Mouse (Mus musculus): ENCODE data around the gene Fhit.
A peak's percentile ranks its signal among the peaks of the same experiment; 100 is the strongest.
"Not testable (repeated sequence)": the region's sequence is repeated elsewhere in the genome, so short reads cannot be mapped to it uniquely, and the experiment has no call there.

Gene Fhit

GRCm38 (mm10) chr14:11161751-11162231 is at the start of gene Fhit:
Gene Fhit (minus strand): TSS chr14:11162035.
- peak; percentile 95 to 97 for DNase-seq

GRCm38 (mm10) chr14:11206786-11207185 is 45.0 kb upstream of the Fhit start:
- no peak for DNase-seq

DNA sequence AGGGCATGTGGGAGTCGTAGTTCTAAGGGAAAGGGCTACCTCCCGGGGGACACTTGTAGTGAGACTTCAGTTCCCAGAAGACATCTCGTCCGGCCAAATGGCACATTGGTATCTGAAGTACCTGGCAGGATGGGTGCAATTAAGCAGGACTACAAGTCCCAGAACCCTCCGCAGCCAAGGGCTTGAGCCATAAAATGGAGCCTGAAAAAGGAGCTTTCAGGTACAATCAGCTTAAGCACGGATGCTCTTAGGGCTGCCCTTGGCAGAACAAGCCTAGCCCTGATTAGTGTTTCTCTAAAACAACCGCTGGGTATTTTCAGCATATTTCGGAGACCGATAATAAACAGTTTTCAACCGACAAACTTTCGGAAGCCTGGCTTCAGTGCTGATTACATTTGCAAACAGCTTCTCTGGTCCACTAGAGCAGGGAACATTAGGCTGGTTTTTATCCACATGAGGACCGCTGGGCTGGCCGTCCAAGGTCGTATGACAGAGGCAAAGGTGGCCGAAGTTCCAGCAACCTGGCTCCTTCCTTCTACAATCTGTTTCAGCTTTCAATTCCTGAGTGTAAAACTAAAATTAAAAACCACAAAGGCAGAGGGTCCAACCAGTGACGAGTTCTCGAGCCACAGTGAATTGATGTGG is 907 bp downstream of the Fhit start:
- DNase-seq, result peak; percentile 91 to 95

- DNase-seq, result peak in 1 of 2 experiments; percentile 44
Observed at GRCm38 (mm10) chr14:11159641-11160040, 2.2 kb downstream of the Fhit start.

GRCm38 (mm10) chr14:11159021-11159420 is 2.8 kb downstream of the Fhit start:
- DNase-seq, result peak; percentile 92 to 94

- peak in 1 of 2 experiments; percentile 61 for DNase-seq
Observed at GRCm38 (mm10) chr14:11157741-11158140, 4.1 kb downstream of the Fhit start.

DNA sequence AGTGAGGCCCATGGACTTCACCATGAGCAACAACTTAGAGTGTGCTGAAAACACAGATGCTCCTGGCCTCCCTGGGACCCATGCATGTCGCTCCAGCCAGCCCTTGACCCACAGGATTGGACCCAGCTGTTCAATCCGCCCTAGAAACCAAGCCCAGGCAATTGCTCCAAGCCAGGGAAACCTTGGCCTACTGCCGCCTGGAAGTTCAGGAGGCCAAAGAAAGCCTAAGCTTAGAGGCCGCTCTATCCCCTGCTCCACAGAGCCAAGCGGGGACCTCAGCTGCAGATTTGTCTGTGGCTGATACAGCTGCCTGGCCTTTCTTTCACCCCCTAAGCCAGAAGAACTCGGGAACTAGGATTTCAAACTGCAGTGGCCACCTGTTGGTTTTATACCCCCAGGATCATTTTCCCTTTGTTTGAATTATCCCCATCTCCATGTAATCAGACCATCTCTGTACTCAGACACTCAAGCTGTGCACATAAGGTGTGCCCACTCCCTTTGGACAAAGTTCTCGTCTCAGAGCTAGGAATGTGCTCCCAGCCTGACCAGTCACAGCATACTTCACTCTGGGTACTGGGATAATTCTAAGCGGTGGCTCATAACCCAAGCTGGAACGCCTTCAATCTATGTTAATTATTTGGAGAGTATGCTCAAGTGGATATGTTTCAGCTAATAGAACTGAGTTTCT is 10.1 kb downstream of the Fhit start:
- peak; percentile 38 for DNase-seq

DNA sequence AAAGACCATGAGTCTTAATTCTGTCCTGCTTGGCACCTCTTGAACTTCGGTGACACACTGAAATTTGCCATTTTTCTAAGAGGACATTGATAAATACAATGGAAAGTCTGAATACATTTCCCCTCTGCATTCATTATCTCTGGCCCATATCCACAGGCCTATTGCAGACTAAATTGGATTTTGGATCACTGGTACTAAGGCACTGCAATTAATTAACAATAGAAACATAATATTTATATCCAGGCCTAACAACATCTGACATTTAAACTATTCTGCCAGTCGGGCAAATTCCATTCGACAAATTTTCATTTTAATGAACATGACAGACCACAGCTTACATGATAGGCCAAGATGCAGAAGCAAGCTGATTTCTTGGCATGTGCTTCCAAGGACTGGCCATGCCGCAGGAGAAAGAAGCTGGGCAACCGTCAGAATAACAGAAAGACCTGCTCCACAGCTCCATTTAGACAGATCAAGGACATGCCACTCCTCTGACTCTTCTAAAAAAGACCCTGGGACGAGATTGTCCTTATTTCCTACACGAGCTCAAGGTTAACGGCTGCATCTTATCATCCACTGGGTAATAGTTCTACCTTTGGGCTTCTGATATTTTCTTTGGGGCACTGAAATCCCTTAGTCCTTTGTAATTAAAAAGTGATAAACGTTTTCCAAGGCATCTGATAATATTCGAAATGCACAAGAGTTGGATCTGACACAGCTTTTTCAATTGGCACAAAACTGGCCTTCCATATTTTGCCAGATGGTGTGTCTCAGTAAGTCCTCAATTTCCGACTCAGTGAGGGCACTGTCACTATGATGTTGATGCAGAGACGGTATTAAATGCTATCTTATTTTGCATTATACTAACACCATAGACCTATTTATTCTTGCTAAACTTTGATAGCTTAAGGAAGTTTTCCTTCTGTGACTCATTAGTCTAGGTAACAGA is 27.8 kb downstream of the Fhit start:
- DNase-seq, result no peak

DNA sequence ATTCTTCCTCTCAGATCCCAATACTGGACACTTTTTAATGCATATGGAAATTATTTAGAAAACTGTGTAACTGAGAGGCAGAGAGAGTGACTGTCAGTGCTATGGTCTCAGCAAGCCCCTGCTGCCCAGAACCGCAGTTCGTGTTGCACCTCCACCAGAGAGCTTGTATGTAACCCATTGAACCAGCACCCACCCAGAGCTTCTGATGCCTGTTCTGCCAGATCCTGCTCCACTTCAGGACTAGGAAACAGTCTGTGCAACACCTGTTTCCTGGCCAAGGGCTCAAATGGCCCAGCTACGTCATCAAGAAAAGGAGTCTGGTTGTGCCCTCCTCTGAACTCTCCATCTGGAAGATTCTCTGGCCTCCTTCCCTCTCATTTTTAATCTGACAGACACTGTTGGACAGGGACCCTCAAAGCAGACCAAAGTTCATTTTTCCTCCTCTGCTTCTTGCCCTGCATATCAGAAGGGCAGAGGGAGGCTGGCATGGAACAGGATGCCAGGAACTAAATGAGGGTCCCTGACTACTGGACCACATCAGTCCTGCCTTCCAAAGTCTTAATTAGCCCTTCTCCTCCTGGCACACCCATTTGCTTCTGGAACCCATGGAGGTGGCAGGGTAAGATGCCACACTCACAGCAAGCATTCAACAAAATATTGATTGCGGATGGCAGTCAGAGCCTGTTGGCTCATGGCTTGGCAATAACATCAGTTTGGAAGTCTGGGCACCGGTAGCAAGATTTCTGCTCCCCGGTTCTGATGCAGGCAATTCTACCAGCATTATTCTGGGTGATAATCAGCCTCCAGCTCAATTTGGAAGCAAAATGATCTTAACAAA is 29.0 kb downstream of the Fhit start:
- DNase-seq, result peak; percentile 22 to 23

- peak; percentile 23 to 24 for DNase-seq
Observed at GRCm38 (mm10) chr14:11125096-11125495, 36.7 kb downstream of the Fhit start.

DNA sequence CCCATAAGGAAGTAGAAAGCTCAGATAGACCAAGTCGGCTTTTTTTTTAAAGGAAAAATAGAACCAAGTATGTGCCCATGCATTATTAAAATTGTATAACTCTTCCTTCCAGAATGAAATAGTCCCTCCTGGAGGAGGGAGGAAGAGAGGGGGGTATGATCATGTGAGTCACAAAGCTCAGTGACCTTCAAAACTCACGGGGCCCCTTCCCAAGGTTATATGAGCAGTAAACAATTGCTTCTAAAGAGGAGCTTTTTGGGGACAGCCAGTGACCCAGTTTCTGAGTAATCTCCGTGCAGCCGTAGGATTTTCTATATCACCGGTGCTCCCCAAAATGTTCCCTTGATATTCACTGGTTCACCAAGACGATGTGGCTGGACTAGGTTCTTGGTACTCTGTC is 42.8 kb downstream of the Fhit start:
- DNase-seq, result no peak

GRCm38 (mm10) chr14:11085596-11085995 is 76.2 kb downstream of the Fhit start:
- DNase-seq, result no peak

DNA sequence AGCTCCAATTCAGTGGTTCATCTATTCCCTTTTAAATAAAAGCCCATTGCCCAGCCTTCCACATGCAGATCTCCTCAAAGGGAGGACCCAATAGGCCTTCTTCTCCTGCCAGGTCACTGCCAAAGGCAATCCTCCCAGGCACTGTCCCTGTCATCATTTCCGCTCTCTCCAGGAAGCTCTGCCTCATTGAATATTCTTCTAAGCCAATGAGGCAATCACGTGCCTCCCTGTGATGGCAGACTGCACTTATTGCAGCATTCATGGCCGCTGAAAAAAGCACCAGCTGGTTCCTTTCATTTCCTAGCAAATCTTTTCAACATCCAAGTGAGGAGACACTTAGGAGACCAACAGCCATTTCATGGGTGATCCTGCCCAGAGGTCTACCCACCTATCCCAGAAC is 77.9 kb downstream of the Fhit start:
- no peak for DNase-seq

DNA sequence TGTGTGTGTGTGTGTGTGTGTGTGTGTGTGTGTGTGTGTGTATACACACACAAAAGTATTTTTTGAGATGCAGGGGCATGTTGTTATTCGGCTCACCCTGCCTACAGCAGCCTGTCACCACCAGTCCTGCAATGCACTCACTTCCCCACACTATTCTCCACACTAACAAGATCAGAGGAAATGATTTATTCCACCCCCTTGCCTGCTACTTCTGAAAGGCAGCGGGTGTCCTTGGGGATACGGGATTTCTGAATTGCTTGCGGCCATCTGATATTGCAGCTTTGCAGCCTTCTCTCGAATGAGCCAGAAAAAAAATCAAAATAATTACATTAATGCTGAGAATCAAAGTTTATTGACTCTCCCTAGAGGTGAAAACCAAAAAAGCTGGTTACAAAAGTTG is 78.4 kb downstream of the Fhit start:
- DNase-seq, result no peak

DNA sequence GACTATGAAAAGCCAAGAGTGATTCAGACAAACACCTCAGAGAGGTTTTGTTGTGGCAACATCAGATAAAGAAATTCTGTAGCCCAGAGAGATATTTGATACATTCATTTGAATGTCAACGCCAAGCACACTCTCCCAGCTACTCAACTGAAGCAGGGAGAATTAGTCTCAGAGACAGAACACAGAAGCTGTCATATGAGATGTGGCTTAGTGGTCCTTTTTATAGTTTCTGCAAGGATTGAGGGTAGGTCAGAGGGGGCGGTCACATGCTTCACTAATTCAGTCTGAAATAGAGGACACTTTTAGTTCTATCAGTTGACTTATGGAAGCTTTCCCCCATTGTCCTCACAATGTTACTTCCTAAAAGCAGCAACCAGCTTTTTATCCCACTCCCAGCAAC is 98.2 kb downstream of the Fhit start:
- DNase-seq, result no peak

DNA sequence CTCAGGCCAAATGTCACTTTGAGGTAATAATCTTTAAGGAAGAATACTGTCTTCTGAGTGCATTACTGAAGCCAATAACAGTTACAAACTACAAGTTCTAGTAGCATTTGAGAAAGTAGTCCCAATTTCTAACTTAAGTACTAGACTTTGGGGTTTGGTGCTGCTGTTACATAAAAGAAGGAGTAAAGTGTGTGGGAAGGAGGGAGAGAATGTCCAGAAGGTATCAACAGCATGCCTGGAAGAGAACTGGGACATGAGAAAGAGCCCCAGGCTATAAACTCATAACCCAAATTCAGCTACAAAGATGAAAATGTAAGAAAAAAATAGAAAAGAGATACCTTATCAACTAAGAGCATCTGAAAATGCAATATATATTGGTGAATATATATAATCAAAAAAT is 101.6 kb downstream of the Fhit start:
- DNase-seq, result no peak

GRCm38 (mm10) chr14:11039503-11040300 is 122.1 kb downstream of the Fhit start:
- not testable (repeated sequence) for DNase-seq

DNA sequence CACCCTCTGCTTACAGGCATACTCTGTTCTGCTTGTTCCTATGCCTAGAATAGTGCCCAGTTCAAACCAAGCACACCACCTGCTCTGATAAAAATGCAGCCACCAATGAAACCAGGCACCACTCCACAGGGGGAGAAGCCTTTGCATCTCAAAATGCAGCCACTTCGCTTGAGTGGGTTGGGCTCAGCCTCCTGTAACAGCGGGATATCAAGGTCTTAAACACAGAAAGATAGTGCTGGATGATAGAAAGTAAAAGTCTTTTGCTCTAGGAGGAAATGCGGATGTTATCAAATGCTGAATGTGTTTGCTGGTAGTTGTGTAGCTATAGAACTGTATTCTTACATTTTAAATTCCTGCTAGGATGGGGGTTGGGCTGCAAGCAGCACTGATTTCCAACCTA is 140.4 kb downstream of the Fhit start:
- DNase-seq, result no peak

DNA sequence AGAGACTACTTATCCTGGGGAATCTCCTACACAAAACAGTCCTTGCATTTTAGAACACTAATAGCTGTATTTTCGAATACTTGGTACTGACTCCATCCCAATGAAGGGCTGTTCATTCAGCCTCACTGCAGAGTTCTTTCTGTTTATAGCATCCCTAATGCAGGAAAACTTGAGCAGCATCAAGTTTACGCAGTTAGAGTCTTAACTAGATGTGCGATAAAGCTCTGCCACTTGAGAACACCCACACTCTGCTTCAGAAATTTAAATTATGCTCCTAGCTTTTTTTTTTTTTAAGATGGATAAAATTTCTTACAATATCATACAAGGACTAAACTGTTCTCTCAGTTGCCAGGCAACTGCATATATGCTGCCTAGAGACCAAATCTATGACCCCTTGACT is 183.2 kb downstream of the Fhit start:
- no peak for DNase-seq

DNA sequence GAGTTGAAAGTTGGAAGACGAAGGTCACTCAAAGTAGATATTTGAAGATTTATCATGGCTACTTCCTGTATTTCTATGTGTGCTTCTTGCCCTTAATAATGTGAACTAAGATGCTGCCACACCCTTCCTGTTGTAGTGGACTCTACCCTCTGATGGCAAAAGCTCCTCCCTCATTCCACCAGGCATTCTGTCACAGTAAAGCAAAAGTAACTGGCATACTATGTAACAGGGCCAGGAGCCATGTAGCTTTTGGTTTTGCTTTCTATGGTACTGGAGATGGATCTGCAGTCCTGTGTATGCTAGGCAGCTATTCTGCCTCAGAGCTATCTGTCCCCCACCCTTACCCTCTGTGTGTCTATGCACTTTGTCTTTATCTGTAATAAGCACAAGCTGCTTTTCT is 220.2 kb downstream of the Fhit start:
- DNase-seq, result no peak

DNA sequence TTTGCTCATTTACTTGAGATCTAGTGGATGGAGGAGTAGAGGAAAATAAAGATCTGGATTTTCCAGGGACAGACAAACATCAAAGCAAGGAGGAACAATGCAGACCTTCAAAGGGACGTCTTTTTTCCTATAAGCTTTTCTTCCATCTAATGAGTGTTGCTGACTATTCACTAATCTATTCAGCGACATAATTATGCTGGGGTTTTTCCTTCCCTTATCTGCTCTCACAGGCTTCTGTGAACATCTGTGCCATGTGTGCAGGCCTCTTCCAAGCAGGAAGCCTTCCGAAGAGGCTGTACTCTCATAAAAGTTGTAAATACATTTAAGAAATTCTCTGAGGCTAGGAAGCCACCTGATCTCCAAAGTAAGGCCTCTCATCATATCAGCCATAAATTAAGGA is 228.2 kb downstream of the Fhit start:
- DNase-seq, result no peak

Data from kidney, adult 8-10 months (tissue).